Mouse (Mus musculus) spleen, postnatal 14 days (tissue): Measurements from ENCODE around the gene Mllt10.

Experiments
- DNase-seq, 2 experiments: peaks; one replicate each; pipeline ENCODE4 v3.0.0; 2021 to 2022; ENCODE audit warnings: low spot score in 2 of 2

The Mllt10 gene

DNA sequence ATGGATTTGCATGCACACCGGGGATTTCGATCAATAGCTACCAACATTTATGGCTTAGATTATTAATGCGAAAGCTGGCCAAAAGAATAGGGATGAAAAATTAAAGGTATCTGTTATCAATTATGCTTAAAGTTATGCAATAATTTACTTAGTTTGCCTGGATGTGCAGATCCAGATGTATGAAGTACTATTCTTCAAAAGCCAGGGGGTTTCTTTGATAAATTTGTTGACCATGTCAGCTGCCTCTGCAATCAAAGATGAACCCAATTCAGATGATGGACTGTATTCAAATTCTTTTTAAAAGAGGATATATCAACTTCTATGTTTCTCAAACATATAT lies 3.2 kb upstream of the Mllt10 start:
- no peak for DNase-seq

DNA sequence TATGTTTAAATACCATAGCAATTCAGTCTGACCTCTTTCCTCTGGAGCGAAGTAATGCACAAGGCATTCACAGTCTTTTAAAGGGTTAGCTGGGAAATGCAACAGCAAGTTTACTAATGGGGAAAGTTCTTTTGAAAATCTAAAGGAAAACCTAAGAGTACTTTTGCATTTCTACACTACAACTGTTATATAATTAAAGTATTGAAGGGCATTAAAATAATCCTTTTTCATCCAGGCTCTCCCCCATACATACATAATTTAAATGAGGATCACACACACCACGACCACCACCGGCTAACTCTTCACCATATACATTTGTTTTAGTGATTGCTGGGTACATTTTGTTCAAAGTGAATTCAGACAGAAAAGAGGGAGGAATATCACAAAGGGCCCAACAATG lies 2.5 kb upstream of the Mllt10 start:
- DNase-seq: no peak

DNA sequence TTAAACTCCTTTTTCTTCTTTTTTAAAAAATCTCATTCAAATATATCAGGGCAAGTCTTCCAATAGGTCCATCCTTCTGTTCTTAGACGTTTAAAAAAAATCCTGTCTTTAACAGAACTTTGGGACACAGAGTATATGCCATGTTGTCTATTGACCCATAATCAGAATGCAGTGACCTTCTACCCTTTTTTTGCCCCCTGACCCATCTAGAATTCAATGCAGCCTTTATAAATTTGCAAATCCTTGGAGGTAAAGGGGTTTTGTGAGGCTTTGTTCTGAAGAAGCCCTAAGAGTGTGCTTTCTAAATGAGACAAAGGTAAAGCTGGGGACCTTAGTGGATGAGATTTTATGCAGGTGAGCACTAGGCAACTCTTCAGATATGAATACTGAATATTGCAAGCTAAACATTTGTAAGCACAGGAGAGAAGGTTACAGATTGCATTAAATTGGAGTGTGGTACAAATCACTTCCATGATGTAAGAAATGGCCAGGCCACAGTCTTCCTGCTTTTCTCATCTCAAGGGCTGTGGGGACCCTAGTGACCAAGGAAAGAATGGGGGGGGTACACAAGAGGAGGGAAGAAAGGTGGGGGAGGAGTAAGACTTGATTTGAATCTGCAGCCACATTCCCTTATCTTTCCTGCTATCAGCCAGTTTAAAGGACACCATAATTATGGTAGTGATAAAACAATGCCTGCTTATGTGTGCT lies 1.6 kb upstream of the Mllt10 start:
- no peak for DNase-seq

DNA sequence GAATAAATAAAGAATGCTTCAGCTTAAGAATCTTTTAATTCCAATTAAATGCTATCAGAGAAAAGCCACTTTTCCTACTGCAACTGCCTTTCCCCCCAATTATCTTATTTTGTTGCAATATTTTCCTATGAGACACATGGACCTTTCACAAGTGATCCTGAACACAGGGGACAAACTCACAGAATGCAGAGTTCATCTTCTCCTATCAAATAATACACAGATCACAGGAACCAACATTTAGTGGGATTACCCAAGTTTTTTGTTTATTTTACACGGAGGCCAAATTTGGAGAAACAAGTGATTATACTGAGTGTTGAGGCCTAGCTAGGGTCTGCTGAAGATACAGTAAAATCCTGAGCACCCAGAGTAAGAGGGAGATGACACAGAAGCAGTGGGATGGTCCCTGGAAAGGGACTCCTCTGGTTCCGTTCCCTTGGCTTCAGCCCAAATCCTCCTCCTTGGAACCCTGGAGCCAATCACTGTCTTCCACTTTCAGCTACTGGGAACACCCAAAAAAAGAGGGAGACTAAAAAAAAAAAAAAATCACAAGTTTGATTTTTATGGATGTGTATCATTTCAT lies 996 bp upstream of the Mllt10 start:
- DNase-seq: no peak

DNA sequence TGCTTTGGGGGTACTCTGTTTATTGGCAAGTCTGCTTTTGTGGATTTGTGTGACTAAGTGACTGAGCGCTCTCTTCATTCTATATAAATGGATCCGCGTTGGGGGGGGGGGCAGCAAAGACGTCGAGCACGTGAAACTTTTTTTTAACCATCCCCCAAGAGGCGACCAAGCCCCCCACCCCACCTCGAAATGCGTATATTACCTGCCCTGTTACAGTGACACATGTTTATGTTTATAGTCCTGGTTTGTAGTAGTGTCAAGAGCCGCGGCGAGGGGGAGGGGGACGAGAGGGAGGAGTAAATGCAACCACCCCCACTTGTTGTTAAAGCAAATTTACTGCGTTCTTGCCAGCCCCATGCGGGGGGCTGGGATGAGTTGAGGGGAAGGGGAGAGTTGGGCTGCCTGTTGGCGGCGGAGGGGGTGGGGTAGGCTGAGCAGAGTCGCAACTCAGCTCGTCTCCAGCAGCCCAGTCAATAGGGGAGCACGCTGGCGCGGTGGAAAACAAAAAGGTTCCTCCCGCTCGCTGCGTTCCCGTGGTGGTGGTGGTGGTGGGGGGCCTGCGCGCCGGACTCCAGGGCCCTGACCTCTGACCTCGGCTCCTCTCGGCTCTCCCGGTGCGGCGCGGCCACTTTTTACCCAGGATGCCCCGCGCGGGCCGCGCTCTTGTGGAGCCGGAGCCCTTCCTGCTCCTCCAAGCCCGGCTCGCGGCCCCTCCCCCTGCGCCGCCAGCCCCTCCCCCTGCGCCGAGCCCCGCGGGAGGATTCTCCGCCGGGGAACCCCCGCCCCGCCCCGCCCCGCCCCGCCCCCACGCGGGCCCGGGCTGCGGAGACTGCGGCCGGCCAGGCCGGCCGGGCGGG lies 1.1 kb downstream of the Mllt10 start:
- DNase-seq: peak; percentile 91 to 92

DNA sequence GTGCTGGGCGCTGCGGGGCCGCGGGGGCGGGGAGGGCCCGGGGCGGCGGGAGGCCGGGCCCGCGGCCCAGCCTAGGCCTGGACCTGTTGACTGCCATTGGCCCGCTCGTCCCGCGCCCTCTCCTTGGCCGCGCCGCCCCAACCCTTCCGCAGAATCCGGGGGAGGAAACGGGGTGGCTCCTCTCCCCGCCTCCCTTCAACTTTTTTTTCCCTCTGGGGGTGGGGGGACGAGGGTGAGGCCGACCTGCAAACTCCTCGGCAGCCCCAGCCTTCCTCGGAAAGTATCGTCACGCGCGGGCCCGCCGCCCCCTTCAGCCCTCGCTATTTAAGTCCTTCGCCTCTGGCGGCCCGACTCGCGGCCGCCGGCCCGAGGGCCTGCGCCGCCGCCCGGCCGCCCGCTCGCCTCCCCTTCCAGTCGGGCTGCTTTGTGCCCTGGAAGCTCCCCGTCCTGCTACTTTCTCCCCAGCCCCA lies 1.8 kb downstream of the Mllt10 start:
- DNase-seq: peak; percentile 79 to 83

DNA sequence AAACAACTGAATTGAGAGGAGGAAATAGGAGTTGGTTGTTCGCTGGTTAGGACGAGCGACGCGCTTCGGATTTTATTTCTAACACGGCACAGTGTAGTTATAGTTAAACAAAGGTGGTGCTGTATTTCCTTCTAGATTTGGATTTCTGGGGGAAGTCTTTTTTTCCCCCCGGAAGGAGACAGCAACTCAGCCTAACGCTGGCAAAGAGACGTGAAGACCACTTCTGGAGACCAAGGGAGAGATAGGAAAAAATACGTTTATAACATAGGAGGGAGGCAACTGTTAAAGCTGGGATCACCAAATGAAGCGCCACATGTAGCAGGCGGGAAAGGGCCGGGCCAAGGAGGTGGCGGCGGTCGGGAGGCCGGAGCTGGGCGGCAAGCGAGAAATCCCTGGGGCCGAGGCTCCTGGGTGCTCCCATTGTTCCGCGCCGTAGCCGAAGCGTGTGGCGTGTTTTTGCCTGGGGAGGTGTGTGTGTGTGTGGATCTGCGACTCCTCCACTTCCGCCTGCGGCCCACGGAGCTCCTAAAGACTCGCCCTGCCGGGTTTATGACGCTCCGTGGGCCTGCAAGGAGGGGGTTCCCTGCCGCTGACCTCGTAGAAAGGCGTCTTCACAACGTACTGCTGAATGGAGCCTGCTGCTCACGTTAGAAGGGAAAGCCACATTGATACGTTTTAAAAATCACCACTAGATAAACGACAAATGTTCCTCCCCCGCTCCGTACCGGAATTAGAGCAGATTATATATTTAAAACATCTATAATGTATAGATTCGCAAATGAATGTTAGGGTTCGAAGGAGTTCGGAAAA lies 2.5 kb downstream of the Mllt10 start:
- DNase-seq: peak; percentile 43 to 50

DNA sequence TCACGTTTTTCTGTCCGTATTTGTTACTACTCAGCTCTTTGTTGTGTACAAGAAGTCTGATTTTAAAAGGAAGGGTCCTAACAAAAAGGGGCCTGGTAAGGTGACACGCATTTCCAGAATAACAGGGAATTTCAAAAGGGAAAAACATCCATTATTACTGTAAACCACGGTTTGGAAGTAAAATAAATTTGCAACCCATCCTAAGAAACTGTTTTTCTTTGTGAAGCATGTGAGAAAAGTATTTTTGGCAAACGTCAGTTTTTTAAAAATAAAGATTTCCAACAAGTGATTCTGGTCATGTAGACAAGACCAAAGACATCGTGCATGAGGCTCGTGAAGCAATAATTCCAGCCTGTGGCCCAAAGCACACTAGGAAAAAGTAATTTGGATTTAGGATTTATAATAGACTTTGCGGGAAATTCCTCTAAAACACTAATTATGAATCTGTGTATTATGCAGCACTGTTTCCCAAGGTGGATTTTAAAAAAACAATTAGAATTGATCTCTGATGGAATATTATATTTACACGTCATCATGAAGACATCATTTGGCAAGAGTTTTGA lies 3.2 kb downstream of the Mllt10 start:
- no peak for DNase-seq

DNA sequence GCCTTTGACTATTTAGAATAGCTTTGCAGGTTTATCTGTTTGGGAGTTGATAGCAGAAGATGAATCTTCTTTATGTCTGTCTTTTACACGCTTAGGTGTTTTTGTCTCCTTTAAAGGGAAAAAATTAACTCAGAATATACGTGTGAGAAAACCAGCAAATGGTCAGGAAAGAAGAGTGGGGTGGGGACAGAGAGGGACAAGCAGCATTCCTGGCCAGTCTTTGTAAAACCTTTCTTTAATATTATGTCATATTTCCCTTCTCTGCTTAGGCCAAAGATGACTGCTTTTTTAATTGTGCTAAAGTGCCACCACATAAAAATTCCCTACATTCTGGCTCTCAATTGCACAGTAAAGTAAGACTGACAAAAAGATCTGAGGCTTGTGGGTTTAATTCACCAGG lies 4.0 kb downstream of the Mllt10 start:
- DNase-seq: no peak

DNA sequence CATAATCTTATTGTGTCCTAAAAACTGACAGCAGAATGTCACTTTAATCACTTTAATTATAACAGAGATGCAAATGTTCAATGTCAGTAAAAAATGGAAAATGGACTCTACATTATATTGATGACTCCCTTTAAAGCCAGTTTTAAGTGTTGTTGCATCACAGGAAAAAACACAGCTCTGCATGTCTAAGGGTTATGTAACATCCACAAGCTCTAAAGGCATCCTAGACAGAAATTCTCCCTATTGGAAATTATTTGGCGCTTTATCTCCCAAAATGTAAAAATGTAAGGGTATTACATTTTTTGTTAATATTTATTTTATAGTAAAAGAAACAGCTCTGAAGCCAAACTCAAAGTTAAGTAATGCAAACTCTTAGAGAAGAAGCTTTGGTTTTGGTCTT lies 4.9 kb downstream of the Mllt10 start:
- DNase-seq: no peak

DNA sequence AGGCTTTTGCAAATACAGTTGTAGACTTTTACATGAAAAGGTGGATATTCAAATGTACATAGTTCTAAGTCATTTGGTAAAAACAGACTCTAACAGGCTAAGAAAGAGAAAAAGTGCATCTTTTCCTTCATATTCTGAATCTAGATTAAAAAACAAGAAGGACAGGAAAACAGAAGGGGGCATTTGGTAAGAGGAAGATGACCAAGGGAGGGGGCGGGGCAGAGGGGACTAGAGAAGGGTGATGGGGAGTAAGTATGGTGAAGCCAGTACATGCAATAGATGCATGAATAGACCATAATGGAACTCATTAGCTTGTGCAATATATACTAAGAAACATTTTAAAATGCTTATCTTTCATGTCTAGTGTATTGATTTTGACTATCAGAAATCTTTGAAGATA lies 5.4 kb downstream of the Mllt10 start:
- no peak for DNase-seq

DNA sequence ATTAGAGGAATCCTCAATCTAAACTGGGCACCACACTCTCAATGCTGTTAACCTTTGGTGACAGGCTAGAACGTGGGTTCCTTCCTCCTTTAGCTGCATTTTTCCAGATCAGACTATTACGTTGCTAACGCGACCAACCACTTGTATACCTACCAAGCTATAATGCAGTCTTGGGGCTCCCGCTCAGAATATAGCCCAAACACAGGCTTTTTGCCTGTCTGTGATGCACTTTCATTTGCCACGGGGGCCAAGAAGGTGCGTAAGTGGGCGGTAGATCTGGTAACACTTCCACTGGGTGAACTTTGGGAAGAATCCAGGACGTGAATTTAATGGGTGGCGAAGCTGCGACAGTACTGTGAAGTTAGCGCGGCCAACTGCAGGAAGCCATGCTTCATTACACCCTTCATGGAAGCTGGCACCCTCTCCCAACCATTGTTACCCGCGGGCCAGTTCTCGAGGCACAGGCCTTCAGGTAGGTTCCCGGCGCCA lies 8.8 kb downstream of the Mllt10 start:
- DNase-seq: peak; percentile 17 to 35

DNA sequence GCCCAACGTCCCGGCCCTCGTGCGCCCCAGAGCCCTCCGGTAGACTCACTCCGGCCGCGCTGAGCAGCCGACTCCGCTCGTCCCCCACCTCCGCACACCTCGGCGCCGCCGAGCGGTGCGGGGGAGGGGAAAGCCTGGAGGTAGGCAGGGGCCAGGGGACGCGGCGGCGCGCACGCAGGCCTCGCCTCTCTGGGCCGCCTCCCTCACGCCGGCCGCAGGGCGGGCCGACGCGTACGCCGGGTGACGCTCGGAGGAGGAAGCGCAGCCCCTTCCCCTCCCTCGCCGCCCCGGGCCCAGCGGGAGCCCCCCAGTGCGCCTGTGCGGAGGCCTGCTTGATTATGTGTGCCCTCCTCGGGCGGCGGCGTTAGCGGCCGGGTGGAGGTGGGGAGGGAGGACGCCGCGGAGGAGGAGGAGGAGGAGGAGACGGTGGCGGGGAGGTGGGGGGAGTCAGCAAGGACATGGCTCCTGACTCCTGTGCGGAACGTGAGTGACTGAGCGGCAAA lies 9.4 kb downstream of the Mllt10 start:
- DNase-seq: peak; percentile 79 to 86

DNA sequence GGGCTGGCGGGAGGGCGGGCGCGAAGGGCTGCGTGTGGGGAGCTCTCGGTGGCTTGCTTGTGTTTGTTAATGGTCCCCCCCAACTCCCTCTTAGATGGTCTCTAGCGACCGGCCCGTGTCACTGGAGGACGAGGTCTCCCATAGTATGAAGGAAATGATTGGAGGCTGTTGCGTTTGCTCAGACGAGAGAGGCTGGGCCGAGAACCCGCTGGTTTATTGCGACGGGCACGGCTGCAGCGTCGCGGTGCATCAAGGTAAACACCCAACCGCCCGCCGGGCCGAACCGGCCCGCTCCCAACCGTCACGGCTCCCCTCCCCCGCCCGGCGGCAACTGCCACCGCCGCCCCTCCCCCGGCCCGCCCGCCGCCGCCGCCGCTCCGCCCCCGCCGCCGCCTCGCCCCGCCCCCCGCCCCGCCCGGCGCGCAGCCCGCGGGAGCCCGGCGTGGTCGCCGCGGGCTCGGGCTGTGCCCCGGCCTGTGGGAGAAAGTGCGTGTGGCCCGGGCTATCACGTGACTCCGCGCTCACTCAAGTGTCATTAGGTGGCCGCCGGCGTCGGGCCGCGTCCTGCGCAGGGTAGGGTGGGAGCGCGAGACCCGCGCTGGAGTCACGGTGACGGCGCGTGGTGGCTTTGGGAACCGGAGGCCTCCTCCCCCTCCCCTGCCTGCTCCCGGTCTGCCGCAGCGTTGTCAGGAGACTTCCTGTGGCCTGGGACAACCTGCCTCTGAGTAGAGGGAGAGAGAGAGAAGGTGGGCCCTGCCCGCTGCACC lies 10.1 kb downstream of the Mllt10 start:
- peak; percentile 62 to 68 for DNase-seq

DNA sequence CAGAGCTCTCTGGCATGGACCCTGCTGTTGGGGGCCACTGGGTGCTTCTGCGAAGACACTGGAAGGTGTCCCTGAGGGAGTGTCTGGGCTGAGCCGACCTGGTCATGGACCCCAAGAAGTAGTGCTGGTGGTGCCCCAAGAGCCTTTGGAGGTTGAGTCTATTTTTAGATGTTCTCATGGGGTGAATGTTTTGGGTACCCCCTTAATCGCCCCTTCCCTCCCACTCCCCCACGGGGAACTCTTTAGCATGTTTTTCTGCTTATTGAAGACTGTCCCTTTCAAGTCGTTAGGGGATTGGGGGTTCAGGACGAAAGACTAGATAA lies 10.6 kb downstream of the Mllt10 start:
- no peak for DNase-seq

DNA sequence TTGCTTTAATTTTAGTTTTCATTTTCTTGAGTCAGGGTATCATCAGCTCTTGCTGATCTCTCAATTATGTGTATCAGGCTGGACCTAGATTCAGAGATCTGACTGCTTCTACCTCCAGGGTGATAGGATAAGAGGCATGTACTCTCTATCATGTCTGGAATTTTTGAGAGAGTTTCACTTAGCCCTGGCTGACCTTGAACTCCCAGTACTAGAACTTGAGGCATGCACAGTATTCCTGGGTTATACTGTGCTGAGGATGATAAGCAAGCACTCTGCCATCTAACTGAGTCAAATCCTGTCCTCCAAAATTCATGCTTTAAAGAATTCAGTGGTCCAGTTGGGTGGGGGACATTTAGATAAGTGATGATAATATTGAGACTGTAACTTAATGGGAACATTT lies 11.4 kb downstream of the Mllt10 start:
- DNase-seq: no peak

DNA sequence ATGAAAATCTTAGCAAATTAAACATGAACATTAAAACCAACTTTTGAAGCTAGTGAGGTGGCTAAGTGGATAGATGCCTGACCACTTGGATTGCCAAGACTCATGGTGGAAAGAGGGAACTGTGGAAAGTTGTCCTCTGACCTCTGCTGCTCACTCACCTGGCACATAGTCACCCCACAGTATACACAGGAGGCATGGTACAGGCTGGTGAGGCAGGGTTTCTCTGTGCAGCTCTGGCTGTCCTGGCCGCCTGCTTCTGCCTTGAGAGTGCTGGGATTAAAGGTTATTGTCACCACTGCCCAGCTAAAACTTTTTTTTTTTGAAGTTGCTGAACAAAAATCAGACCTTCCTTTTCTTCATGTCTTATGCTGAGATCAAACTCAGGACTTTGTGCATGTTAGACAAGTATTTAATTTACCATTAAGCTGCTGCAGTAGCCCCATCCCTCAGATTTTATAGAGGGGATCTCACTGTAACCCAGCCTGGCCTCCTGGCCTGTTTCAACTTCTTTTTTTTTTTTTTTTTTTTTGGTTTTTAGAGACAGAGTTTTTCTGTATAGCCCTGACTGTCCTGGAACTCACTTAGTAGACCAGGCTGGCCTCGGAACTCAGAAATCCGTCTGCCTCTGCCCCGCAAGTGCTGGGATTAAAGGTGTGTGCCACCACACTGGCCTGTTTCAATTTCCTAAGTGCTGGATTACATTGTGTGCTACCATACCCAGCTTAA lies 13.2 kb downstream of the Mllt10 start:
- no peak for DNase-seq

DNA sequence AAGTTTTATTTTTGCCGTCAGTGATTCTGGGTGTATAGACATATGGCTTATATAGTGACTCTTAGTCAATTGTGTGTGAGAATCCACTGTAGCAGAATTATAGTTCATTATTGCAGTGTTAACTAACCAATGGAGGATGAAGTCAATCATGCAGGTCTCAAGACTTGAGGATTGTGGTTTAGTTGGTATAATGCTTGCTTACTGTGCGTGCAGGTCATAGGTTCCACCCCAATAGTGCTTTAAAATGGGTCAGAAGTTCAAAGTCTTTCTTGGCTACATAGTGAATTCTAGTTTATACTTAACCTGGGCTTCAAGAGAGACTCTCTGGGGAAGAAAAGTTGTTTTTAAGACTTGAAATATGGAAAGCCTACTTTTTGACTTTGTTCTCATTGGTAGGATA lies 16.9 kb downstream of the Mllt10 start:
- DNase-seq: no peak

DNA sequence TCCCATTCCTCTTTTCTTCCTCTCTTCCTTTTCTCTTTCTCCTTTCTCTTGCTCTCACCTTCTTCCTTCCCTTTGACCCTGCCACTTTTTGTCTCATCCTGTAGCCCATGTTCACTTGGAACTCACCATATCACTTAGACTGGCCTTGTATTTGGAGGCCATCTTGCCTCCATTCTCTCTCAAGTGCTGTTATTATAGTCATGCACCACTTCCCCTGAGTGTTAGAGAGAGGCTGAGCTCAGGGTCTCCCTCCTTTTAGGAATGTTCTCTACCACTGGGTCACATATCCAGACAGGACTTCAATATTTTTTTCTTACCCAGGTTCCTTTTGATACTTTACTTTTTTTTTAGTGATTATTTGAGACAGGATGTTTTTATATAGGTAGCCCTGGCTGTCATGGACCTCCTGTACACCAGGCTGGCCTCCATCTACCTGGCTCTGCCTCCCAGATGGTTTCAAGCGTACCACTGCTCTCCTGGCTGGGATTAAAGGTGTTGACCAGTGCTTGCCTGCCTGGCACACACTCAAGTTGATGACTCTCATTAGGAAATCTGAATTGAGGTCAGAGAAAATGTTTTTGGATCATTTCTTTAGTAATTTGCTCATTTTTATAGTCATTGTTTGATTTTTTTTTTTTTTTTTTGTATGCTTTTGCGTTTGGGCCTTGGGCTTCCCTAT lies 25.3 kb downstream of the Mllt10 start:
- no peak for DNase-seq
